Mouse (Mus musculus): Measurements from ENCODE around the gene Gm7903.
"Not testable (repeated sequence)": the region's sequence is repeated elsewhere in the genome, so short reads cannot be mapped to it uniquely, and the experiment has no call there.

The Gm7903 gene

DNA sequence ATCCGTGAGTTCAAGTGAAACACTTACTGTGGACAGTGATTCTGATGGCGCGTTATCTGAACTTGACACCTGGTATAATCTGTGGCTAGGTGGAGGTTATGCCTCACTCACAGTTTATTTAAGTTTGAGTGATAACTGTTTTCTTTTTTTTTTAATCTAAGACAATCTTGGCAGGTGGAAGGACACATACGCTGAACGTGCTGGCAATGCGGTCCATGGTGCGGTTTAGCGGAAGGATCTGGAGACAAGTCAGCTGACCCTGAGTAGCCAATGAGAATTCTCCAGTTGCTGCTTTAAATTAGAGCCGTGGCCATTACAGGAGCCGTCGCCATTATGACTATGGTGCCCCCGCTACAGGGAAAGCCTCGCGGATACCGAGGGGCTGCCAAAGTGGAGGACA is at the start of gene Gm7903:
Gm7903 (plus strand) TSS at position 301 of the 400 bp plus-strand sequence.
- not testable (repeated sequence) for DNase-seq

DNA sequence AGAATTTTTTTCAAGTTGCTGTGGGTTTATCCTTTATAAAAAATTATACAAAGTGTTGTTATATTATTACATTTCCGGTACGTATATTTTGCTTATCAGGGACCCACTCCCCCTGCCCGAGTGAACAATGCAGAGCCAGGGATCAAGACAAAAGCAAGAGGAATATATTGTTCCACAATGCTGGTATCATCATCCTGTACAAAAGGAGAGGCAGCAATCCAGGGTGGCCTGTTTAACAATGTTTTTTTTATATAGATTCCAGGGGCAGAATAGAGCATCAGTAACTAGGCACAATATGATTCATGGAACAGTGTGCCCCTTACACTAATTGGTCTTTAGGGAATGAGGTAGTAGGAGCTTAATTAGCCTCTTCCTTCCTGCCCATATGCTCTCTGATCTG is 30.1 kb upstream of the Gm7903 start:
- not testable (repeated sequence) for DNase-seq

DNA sequence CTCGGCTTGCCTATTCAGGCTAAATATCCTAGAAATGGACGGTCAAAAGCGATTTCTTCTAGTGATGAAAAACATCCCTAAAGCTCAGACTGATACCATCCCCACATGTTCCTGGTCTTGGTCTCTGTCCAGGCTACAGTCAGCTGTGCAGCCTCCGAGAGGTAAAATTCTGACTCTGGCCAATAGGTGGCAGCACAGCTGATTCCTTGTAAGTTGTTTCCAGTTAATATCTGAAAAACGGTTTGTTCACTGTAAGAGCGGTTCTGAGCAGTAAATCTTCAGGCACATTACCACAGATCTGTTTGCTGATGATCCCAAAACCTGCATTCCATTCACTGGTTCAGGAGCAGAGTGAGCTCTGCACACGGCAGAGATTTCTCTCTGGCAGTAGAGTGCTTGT is 12.4 kb upstream of the Gm7903 start:
- not testable (repeated sequence) for DNase-seq

DNA sequence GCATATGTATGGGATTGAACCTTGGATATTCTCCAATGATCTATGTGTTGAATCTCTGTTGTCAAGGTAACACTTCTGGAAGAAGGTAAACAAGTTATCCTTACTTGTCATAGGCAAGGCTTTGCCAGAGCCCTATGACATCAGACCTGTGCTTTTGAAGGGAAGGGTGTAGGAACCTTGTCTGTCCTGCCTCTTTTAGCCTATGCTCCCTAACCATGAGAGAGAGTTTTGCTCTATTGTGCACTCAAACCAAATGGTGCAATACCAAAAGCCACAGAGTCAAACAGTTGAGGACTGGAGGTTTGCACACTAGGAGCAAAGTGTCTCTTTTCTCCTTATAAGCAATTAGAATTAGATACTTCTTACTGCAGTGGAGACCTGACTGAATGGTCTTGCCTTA is 11.8 kb upstream of the Gm7903 start:
- DNase-seq = not testable (repeated sequence)

DNA sequence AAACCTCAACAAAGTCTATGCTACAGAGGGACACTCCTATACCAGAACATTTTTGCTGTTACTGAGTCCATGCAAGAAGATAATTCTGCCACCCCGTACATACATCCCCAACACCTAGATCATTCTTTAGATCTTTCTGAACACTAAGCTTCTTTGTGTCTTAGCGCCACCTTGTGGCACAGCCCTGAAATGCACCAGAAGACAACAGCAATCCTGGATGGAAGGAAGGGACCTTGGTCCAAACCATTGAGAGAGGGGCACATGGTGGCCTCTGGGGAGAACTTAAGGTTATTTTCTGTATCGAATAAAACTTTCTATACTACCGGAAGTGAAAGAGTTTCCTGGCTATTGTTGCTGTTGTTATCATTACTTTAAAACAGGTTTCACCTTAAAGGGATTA is 11.2 kb upstream of the Gm7903 start:
- DNase-seq = not testable (repeated sequence)

DNA sequence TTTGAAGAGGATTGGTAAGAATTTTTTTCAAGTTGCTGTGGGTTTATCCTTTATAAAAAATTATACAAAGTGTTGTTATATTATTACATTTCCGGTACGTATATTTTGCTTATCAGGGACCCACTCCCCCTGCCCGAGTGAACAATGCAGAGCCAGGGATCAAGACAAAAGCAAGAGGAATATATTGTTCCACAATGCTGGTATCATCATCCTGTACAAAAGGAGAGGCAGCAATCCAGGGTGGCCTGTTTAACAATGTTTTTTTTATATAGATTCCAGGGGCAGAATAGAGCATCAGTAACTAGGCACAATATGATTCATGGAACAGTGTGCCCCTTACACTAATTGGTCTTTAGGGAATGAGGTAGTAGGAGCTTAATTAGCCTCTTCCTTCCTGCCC is 30.5 kb downstream of the Gm7903 start:
- DNase-seq = not testable (repeated sequence)

DNA sequence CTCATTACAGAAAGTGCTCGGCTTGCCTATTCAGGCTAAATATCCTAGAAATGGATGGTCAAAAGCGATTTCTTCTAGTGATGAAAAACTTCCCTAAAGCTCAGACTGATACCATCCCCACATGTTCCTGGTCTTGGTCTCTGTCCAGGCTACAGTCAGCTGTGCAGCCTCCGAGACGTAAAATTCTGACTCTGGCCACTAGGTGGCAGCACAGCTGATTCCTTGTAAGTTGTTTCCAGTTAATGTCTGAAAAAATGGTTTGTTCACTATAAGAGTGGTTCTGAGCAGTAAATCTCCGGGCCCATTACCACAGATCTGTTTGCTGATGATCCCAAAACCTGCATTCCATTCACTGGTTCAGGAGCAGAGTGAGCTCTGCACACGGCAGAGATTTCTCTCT is 48.3 kb downstream of the Gm7903 start:
- DNase-seq = not testable (repeated sequence)

DNA sequence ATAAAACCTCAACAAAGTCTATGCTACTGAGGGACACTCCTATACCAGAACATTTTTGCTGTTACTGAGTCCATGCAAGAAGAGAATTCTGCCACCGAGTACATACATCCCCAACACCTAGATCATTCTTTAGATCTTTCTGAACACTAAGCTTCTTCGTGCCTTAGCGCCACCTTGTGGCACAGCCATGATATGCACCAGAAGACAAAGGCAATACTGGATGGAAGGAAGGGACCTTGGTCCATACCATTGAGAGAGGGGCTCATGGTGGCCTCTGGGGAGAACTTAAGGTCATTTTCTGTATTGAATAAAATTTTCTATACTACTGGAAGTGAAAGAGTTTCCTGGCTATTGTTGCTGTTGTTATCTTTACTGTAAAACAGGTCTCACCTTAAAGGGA is 49.5 kb downstream of the Gm7903 start:
- not testable (repeated sequence) for DNase-seq

Measured in liver (tissue).